Mouse (Mus musculus): ENCODE results near the gene Fbln1.

DNA sequence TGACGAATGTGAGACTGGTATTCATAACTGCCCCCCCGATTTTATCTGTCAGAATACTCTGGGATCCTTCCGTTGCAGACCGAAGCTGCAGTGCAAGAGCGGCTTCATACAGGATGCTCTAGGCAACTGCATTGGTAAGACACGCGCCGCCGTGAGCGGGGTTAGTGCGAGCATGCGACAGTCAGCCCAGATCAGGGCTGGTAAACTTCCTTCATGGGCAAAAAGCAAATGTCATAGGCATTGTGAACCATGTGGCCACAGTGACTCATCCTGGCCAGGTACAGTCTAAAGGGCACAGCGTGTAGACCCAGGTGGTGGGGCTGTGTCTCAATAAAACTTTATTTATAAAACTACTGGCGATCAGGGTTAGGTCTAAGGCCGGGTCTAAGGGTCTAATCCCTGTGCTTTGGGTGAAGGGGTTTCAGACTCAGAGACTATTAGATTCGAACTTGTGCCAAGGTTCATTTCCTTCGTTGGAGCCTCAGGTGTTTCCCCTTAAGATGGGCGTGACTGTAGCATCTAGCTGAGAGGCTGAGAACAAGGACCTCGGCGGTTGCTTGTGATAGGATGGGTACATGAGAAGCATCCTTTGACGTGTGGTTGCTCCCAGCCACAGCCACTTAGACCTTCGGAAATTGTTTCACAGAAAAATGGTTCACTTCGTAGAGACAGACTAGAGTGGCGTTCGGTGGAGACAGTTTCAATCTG is 26.9 kb downstream of the Fbln1 start:
- TF ChIP-seq POU5F1 (IDR thresholded peaks at IDR 0.05; ENCODE audit: borderline replicate concordance, low read length) (no peak), CTCF (conservative IDR thresholded peaks at IDR 0.05; ENCODE audit: low read length) (no peak)

All from E14TG2a.4 (cell line).